10 mouse cellular contexts compared by ENCODE assay signal in the genomic region with DNA sequence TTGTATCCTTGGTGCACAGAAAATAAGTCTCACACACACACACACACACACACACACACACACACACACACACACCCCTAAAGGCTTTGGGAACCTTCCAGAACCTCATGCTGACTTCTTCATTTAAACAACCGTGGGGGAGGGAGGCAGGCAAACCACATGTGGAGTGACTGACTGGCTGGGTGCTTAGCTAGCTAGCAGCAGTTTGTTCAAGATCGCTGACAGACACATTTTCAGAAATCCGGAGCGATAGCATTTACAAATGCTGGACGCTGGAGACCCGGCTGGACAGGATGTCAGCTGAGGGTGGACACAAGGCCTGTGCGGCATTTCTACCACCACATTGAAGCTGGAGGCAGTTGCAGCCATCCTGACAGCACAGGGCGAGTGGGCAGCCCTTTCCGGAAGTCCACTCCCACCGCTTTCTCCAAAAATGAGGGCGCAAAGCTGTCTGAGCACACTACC. TPM values are rescaled to one million over a fixed set of nuclear protein-coding genes. Genes with fewer than 3 reads are reported as not detected.
A peak's percentile ranks its signal among the peaks of the same experiment; 100 is the strongest.
DNase-seq lines count a peak whose midpoint lies in the region; ATAC-seq lines count a peak whose summit lies in the region.
"Had no signal": no experiment of that assay in that cellular context is flagged by ENCODE, and none has a peak within 500 bp of the region (broad histone marks: within the 10 kb centered on the region; RNA-seq: fewer than 3 reads in every experiment).

No protein-coding gene starts in this region.

- H3K9ac ChIP-seq in heart, embryonic 11.5 days (ENCODE audit: low read depth, low read length) = no peak overlapping the region
- H3K9ac ChIP-seq: limb, embryonic 13.5 days had no signal

- H3K4me2 ChIP-seq in heart, embryonic 11.5 days = no peak overlapping the region
- H3K4me2 ChIP-seq: limb, embryonic 13.5 days had no signal

- H3K4me1 ChIP-seq in heart, embryonic 11.5 days (ENCODE audit: control insufficient read depth, insufficient read depth, low read length) = peaks cover 39% of the 10 kb centered on the region
- H3K4me1 ChIP-seq in embryonic facial prominence, embryonic 10.5 days = peaks cover 60% of the 10 kb centered on the region

- H3K9me3 ChIP-seq in heart, embryonic 11.5 days (replicated peaks; ENCODE audit: control insufficient read depth, low read length) = no peaks in the 10 kb centered on the region
- no peaks in the 10 kb centered on the region for H3K9me3 ChIP-seq in embryonic facial prominence, embryonic 10.5 days
- H3K9me3 ChIP-seq: limb, embryonic 13.5 days had no signal

- DNase-seq in heart, adult 8-10 months (ENCODE audit: low spot score) = peak; percentile 47
- DNase-seq in embryonic facial prominence, embryonic 10.5 days (ENCODE audit: low spot score) = no peak
- DNase-seq in kidney, postnatal 14 days = peak; percentile 74
- DNase-seq in cerebellum, adult 9-10 months = no peak
- no peak for DNase-seq in adrenal gland, adult 8-10 months

- 72% methylated on average over 11 of the region's 11 CpGs for WGBS in heart, embryonic 11.5 days (ENCODE audit: insufficient replicate concordance)
- WGBS in embryonic facial prominence, embryonic 10.5 days = 81% methylated on average over 11 of the region's 11 CpGs

- H3K36me3 ChIP-seq in heart, embryonic 11.5 days (ENCODE audit: control insufficient read depth, insufficient read depth, low read length) = no peaks in the 10 kb centered on the region
- H3K36me3 ChIP-seq in embryonic facial prominence, embryonic 10.5 days (replicated peaks) = peaks cover 32% of the 10 kb centered on the region

- H3K27me3 ChIP-seq in heart, embryonic 11.5 days (ENCODE audit: control insufficient read depth, insufficient read depth, low read length) = no peaks in the 10 kb centered on the region
- no peaks in the 10 kb centered on the region for H3K27me3 ChIP-seq in embryonic facial prominence, embryonic 10.5 days (replicated peaks; ENCODE audit: low read depth, poor library complexity, severe bottlenecking)
- H3K27me3 ChIP-seq: CH12.LX; limb, embryonic 13.5 days had no signal

- no peak overlapping the region for H3K27ac ChIP-seq in heart, embryonic 11.5 days (ENCODE audit: low read depth, low read length)
- 0 out of 2 replicates have a peak overlapping the region, but pooled peaks have one; percentile 10 for H3K27ac ChIP-seq in embryonic facial prominence, embryonic 10.5 days (replicated peaks)
- H3K27ac ChIP-seq: limb, embryonic 13.5 days had no signal

- no peak overlapping the region for H3K4me3 ChIP-seq in heart, embryonic 11.5 days (ENCODE audit: low read depth, low read length)
- H3K4me3 ChIP-seq in embryonic facial prominence, embryonic 10.5 days = no peak overlapping the region
- H3K4me3 ChIP-seq: limb, embryonic 13.5 days had no signal

- ATAC-seq in heart, embryonic 11.5 days (replicated peaks; ENCODE audit: insufficient number of reproducible peaks, low FRiP score, low TSS enrichment) = no peak
- peak; percentile 21 for ATAC-seq in megakaryocyte progenitor cell, adult 5-6 weeks (replicated peaks; ENCODE audit: poor library complexity)
- no peak for ATAC-seq in megakaryocyte-erythroid progenitor cell, adult 5-6 weeks (replicated peaks; ENCODE audit: low FRiP score, low TSS enrichment, poor library complexity, severe bottlenecking)

RNA-seq across cellular contexts. Expression of a gene that starts 15.5 kb away (rescaled TPM):
- 10 to 100 TPM in 3 of 4 experiments, 1 to 10 TPM in 1; 9.6 to 26.9 (median 11.3) TPM for total RNA-seq in heart, adult 8-10 months (2022)
- 110 and 142 TPM in 2 replicates for polyA plus RNA-seq in heart, embryonic 11.5 days (2014; fragmentation: Nextera tagmentation; extraction: Ambion mirVana)
- polyA plus RNA-seq in embryonic facial prominence, embryonic 10.5 days (2016; fragmentation: Nextera tagmentation; extraction: Ambion mirVana) = 137 and 149 TPM in 2 replicates
- total RNA-seq in megakaryocyte progenitor cell, adult 5-6 weeks (2015) = 88.7 and 123 TPM in 2 replicates
- total RNA-seq in megakaryocyte progenitor cell, adult 5-6 weeks (2017) = 101 and 127 TPM in 2 replicates
- 24.4 and 63.9 TPM in 2 replicates for total RNA-seq in megakaryocyte-erythroid progenitor cell, adult 5-6 weeks (2014; fragmentation: Nextera tagmentation)
- 30.4 and 44.2 TPM in 2 replicates for total RNA-seq in megakaryocyte-erythroid progenitor cell, adult 5-6 weeks (2017)
- total RNA-seq in adrenal gland, adult 8-10 months (2022) = 10 to 100 TPM; 38.1 to 64.0 (median 54.4) TPM

RNA-seq across cellular contexts. Expression of a gene that starts 37.2 kb away (rescaled TPM):
- 1 to 10 TPM; 2.8 to 3.1 (median 2.9) TPM for total RNA-seq in heart, adult 8-10 months (2022)
- 8.6 and 8.9 TPM in 2 replicates for polyA plus RNA-seq in heart, embryonic 11.5 days (2014; fragmentation: Nextera tagmentation; extraction: Ambion mirVana)
- polyA plus RNA-seq in embryonic facial prominence, embryonic 10.5 days (2016; fragmentation: Nextera tagmentation; extraction: Ambion mirVana) = 10.4 and 11.3 TPM in 2 replicates
- 1.2 and 2.2 TPM in 2 replicates for total RNA-seq in megakaryocyte progenitor cell, adult 5-6 weeks (2015)
- 3.3 and 8.0 TPM in 2 replicates for total RNA-seq in megakaryocyte progenitor cell, adult 5-6 weeks (2017)
- total RNA-seq in megakaryocyte-erythroid progenitor cell, adult 5-6 weeks (2014; fragmentation: Nextera tagmentation) = 2.2 and 4.4 TPM in 2 replicates
- 3.2 and 5.6 TPM in 2 replicates for total RNA-seq in megakaryocyte-erythroid progenitor cell, adult 5-6 weeks (2017)
- 10 to 100 TPM in 3 of 4 experiments, 1 to 10 TPM in 1; 8.4 to 13.8 (median 11.8) TPM for total RNA-seq in adrenal gland, adult 8-10 months (2022)

RNA-seq across cellular contexts. Expression of a gene that starts 46.6 kb away (rescaled TPM):
- total RNA-seq in heart, adult 8-10 months (2022) = 10 to 100 TPM; 11.3 to 14.3 (median 12.1) TPM
- polyA plus RNA-seq in heart, embryonic 11.5 days (2014; fragmentation: Nextera tagmentation; extraction: Ambion mirVana) = 10.2 and 12.9 TPM in 2 replicates
- polyA plus RNA-seq in embryonic facial prominence, embryonic 10.5 days (2016; fragmentation: Nextera tagmentation; extraction: Ambion mirVana) = 12.8 and 14.5 TPM in 2 replicates
- total RNA-seq in megakaryocyte progenitor cell, adult 5-6 weeks (2015) = 2.6 TPM in 2 replicates
- 3.8 and 4.2 TPM in 2 replicates for total RNA-seq in megakaryocyte progenitor cell, adult 5-6 weeks (2017)
- 8.5 and 12.4 TPM in 2 replicates for total RNA-seq in megakaryocyte-erythroid progenitor cell, adult 5-6 weeks (2014; fragmentation: Nextera tagmentation)
- 5.7 and 11.5 TPM in 2 replicates for total RNA-seq in megakaryocyte-erythroid progenitor cell, adult 5-6 weeks (2017)
- 10 to 100 TPM; 16.1 to 18.1 (median 17.1) TPM for total RNA-seq in adrenal gland, adult 8-10 months (2022)

Comparison
In these comparisons a context has a peak if more than half of its experiments do, and no peak if none do; other contexts are left out.
1. DNase-seq: peak in heart, adult 8-10 months (single experiment) and kidney, postnatal 14 days (single experiment); none in embryonic facial prominence, embryonic 10.5 days (single experiment), cerebellum, adult 9-10 months (single experiment) and adrenal gland, adult 8-10 months (single experiment).